Mouse (Mus musculus) forelimb bud, embryonic 11.5 days (tissue): Measurements from ENCODE around the gene Fpr3.
"Not testable (repeated sequence)": the region's sequence is repeated elsewhere in the genome, so short reads cannot be mapped to it uniquely, and the experiment has no call there.

Experiments
- DNase-seq: peaks from one replicate; pipeline ENCODE4 v3.0.0-alpha.2; 2012; ENCODE audit warnings: low read depth, low spot score

The Fpr3 gene

DNA sequence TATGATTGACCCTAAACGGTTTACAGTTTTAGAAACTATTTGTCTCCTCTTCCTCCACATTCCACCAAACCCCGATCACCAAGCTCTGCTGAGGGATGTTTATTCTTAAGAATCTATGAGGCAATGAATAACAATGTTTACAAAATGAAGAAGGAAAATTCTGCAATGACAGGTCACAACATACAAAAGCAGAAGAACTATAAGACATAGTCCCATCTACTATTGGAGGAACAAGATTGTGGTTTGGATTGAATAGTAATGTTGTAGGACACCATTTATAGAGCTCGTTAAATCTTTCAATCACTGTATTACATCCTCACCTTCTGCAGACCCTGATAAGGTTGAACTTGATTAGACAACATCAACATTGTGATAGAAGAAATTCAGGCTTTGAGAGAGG, 5.0 kb upstream of the Fpr3 start:
- no peak for DNase-seq

DNA sequence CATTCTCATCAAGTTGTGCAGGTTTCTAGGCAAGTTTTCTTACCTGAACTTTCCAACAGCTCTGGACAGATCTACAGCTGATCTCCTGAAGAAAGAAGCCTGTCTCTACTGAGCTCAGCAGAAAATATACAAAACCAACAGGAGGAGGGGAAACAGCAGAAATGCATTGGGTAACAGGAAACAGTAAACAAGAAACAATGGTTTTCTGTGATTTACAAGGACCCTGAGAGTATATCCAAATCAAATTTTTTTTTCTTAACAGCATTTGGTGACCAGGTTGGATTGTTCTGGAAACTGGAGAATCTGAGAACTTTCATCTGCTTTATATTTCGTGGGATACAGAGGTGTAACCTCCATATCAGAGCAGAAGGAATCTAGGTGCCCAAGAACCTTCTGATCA, 3.8 kb upstream of the Fpr3 start, which contains the start of gene Fpr1:
TSS of gene Fpr1 (minus strand) at position 101 of the 400 bp plus-strand sequence.
- no peak for DNase-seq

DNA sequence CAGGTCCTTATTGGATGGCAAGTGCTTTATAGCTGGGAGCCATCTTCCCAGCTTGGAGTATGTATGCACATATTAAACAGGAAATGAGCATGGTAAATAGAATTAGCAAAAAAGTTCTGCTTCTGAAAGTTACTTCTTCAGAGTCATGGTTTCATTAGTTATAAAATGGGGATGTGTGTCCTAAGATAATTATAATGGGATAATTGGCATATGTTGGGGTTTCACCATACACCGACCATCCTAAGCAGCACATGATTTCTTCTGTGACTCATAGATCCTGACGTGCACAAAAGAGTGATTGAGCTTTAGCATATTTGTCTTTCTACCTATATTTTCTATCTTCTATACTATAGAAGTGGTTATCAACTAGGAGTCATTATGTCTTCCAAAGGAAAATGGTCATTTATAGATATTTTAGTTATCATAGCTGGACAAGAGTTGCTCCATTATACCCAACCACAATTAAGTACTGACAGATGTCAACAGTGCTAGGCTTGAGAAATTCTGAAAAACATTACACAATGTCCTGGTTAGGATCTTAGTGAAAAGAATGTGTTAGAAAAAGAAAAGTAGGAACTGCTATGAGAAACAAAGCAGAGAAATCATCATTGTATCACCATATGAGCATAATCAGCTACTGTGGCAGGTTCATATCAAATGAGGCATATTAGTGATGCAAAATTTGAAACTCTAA, 2.2 kb downstream of the Fpr3 start:
- no peak for DNase-seq

DNA sequence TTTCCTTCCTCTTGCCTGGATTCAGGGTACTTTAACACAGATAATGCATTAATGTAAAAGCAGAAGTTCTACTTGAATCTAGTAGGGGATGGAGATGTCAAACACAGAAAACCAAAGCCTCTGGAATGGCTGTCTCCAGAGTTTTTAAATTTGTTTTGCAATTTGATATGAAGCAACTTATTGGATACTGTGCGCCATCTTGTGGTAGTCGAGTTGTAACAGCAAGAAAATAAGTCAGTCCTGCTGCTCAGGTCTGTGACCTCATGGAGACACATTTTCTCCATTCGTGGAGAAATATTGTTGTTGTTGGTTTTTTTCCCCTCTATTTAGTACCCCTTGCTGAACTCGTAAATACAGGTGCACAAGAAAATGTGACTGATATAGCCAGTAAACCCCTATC, 8.4 kb downstream of the Fpr3 start:
- peak; percentile 52 for DNase-seq

DNA sequence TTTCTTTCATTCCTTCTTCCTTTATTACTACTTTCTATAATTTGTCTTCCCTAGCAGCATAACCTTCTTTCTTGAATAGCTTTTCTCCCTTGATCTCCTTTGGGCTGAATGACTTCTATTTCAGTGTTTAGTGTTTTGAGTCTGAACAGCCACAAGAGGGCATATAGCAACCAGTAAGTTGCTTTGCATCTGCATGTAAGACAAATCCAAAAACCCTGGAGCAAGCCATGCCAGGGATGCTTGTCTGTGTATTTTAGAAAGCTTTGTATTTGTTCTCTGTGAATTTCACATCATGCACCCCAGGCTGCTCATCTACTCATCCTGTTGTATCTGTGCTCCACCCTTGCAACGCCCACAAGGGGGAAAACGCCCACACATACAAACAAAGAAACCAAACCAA, 11.6 kb downstream of the Fpr3 start:
- DNase-seq = peak; percentile 8

DNA sequence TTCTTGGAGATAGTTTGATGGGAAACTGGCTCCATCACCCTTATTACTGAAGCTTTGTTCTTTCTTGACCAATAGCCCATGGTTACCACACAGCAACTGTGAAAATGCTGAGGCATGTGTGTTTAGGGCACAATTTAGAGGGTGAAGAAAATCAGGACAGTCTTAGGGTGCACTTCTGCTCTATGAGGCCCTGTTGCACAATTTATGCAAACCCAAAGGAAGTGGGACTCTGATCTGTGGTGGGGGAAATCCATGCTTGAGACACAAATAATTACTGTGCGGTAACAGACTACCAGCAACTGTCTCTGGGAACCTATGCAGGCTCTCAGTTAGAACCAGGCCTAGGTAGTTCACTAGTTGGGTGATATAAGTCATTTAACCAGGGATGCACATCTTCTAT, 13.1 kb downstream of the Fpr3 start:
- DNase-seq = no peak

DNA sequence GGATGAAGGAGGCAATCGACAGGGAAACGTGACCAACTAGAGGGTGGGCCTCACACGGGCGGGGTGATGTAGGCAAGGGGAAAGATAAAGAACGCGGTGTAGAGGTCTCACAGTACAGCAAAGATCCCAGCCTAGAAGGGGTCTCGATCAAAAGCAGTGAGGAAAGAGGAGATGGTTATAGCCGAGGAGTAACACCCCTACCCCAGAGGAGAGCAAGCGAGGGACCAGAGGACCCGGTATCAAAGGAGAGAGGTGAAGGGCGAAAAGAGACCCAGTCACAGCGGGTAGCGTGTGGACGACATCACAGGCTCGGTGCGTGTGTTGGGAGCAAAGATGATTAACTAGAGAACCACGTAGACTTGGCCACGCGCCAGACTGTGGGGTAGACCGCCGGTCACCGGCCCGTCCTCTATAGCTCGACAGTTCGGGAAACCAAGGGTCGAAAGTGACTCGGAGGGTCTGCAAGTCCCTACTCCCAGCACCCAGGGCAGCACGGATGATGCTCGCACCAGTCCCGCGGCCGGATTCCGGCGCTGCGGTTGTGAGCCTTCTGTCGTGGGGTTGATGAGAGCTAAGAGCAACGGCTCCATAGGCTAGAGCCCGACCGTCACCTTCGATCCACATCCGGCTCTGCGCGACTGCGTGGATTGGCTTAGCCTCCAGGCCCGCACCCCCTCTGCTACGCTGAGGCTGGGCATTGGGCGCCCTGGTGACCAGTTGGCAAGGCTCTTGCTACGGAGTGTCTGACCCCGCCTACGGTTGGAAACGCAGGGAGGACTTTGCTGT, 22.2 kb downstream of the Fpr3 start:
- peak; percentile 82 for DNase-seq

DNA sequence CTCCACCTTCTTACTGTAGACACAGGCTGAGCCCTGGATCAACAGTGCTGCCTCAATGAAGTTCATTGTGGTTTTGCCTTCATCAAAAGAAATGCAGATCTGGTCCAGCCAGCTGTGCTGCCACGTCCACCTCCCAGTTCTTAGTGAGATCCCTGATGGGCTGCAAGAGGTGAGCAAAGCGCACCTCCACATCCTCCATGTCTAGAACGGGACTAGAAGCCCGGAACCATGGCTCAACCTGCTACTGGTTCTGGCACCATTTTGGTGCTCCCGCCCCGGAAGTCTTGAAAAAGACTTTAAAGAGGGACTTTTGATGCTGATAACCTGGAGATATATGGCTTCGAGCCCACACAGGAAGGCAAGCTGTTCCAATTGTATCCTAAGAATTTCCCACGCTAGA, 25.0 kb downstream of the Fpr3 start:
- not testable (repeated sequence) for DNase-seq

DNA sequence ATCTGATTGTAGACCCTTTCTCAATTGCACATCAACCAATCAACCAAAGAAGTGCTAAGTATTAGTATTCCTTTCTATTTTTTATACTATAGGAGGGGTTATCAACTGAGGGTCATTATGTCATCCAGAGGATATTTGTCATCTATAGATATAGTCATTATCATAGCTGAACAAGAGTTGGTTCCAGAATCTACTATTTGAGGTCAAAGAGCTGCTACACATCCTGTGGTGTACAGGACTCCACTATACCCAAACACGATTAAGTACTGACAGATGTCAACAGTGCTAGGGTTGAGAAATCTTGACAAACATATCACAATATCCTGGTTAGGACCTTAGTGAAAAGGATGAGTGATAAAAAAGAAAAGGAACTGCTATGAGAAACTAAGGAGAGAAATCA, 29.7 kb downstream of the Fpr3 start:
- DNase-seq = no peak

DNA sequence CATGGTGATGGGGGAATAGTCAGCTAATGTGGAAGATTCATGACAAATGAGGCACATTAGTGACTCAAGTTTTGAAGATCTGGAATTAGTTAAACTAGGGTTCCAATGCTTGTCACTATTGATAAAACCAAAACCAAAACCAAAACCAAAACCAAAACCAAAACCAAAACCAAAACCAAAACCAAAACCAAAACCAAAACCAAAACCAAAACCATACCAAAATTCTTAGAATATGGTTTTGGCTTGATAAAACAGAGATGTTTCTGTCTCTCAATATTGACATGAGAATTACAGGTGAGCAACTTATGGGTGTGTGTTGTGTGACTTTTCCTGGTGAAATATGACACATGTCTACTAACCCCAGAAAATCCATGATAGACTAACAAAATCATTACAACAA, 30.1 kb downstream of the Fpr3 start:
- DNase-seq = no peak

DNA sequence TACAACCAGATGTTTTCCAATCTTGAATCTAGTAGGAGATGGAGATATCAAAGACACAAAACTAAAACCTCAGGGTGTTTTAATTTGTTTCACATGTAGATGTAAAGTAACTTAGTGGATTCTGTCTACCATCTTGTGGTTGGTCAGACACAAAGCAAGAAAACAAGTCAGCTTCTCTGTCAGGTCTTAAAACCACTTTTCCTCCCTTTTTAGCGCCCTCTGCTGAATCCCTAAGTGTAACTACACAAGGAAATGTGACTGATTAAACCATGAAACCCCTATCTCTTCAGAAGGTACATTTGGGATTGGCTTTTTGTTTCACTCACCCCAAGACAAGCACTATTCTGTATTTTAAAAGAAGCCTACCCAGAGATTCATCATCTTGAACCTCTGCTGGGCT, 85.8 kb downstream of the Fpr3 start:
- DNase-seq = no peak

DNA sequence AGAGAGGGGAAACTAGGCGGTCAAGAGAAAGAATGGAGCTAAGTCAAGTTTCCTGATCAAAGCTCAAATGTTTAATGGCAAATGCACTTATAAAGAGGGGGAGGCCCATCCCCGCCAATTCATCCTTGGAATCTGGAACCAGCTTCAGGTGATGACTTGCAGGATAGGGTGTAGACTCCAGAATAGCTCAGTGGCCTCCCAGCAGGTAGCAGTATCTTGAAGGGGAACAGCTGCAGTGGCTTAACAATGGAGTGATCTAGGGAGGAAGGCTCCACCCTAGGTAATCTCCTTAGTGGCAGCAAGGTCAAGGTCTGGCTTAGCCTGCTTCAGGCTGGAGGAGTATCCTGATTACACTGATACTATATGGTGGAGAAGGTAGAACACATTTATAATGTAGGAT, 93.6 kb downstream of the Fpr3 start:
- DNase-seq = not testable (repeated sequence)

DNA sequence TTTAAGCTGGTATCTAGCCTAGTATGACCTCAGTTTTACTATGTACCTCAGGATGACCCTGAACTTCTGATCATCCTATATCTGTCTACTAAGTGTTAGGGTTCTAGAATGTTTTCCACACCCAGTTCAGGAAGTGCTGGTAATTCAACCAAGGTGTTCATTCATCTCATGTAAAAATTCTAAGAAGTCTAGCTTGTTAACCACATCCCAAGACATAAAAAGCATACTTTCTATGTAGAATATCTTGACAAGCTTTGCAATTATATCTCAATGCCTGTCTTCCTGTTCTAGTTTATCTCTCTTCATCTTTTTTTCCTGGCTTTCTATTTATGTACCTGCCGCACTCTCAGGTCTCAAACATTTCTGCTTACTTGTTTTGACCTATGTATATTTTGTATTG, 117.1 kb downstream of the Fpr3 start:
- no peak for DNase-seq
